Mouse (Mus musculus): ENCODE measurements around the gene Fbxl3. TPM values are rescaled to one million over a fixed set of nuclear protein-coding genes. Genes with fewer than 3 reads are reported as not detected.
A peak's percentile ranks its signal among the peaks of the same experiment; 100 is the strongest.

Gene Fbxl3
- total RNA-seq, 2 experiments from 2014 or later, result 28.7 to 40.6 TPM

GRCm38 (mm10) chr14:103086671-103087324 is 12.6 kb downstream of the Fbxl3 start:
- peak; percentile 72 for ATAC-seq (replicated peaks; ENCODE audit: poor library complexity)

GRCm38 (mm10) chr14:103085840-103086533 is 13.4 kb downstream of the Fbxl3 start:
- peak; percentile 27 for ATAC-seq (replicated peaks; ENCODE audit: poor library complexity)

- no peak for ATAC-seq (replicated peaks; ENCODE audit: poor library complexity)
Observed at GRCm38 (mm10) chr14:103079209-103079977, 20.0 kb downstream of the Fbxl3 start.

- ATAC-seq (replicated peaks; ENCODE audit: poor library complexity), result 0 out of 2 replicates have a peak, but pooled peaks have one; percentile 24
Observed at GRCm38 (mm10) chr14:103078006-103078912, 21.1 kb downstream of the Fbxl3 start.

GRCm38 (mm10) chr14:103077272-103078005 is 21.9 kb downstream of the Fbxl3 start:
- ATAC-seq (replicated peaks; ENCODE audit: poor library complexity), result peak; percentile 49; the same call in 1 of the 2 replicates

- no peak for ATAC-seq (replicated peaks; ENCODE audit: poor library complexity)
Observed at GRCm38 (mm10) chr14:103075166-103075565, 24.2 kb downstream of the Fbxl3 start.

- no peak for ATAC-seq (replicated peaks; ENCODE audit: poor library complexity)
Observed at GRCm38 (mm10) chr14:103073825-103074224, 25.5 kb downstream of the Fbxl3 start.

GRCm38 (mm10) chr14:103072731-103073130 is 26.6 kb downstream of the Fbxl3 start:
- no peak for ATAC-seq (replicated peaks; ENCODE audit: poor library complexity)

GRCm38 (mm10) chr14:103071471-103071870 is 27.9 kb downstream of the Fbxl3 start:
- ATAC-seq (replicated peaks; ENCODE audit: poor library complexity), result no peak

GRCm38 (mm10) chr14:103070790-103071189 is 28.6 kb downstream of the Fbxl3 start:
- peak; percentile 32 for ATAC-seq (replicated peaks; ENCODE audit: poor library complexity)

GRCm38 (mm10) chr14:103069864-103070611 is 29.3 kb downstream of the Fbxl3 start, which contains the start of gene Cln5:
Gene Cln5 (plus strand): TSS chr14:103070216.
- peak; percentile 74 for ATAC-seq (replicated peaks; ENCODE audit: poor library complexity)

GRCm38 (mm10) chr14:103069465-103069863 is 29.9 kb downstream of the Fbxl3 start:
- peak; percentile 3 for ATAC-seq (replicated peaks; ENCODE audit: poor library complexity)

- ATAC-seq (replicated peaks; ENCODE audit: poor library complexity), result peak; percentile 54
Observed at GRCm38 (mm10) chr14:103065294-103066167, 33.8 kb downstream of the Fbxl3 start.

GRCm38 (mm10) chr14:103059495-103059894 is 39.9 kb downstream of the Fbxl3 start:
- peak; percentile 45 for ATAC-seq (replicated peaks; ENCODE audit: poor library complexity)

- peak; percentile 95 for ATAC-seq (replicated peaks; ENCODE audit: poor library complexity)
Observed at GRCm38 (mm10) chr14:103058998-103059397, 40.4 kb downstream of the Fbxl3 start.

- ATAC-seq (replicated peaks; ENCODE audit: poor library complexity), result no peak
Observed at GRCm38 (mm10) chr14:103056601-103057000, 42.8 kb downstream of the Fbxl3 start.

- ATAC-seq (replicated peaks; ENCODE audit: poor library complexity), result no peak
Observed at GRCm38 (mm10) chr14:103054731-103055130, 44.6 kb downstream of the Fbxl3 start.

GRCm38 (mm10) chr14:103051159-103051769 is 48.1 kb downstream of the Fbxl3 start:
- ATAC-seq (replicated peaks; ENCODE audit: poor library complexity), result peak; percentile 86
